Mouse (Mus musculus) frontal cortex, postnatal 14 days (tissue): ENCODE data around the gene Gjb6.

ENCODE experiments used
- DNase-seq, 2 experiments: peaks; one replicate each; pipeline ENCODE4 v3.0.0; 2022; ENCODE audit warnings: low spot score in 2 of 2

The Gjb6 gene

GRCm38 (mm10) chr14:57133161-57133661 is at the start of gene Gjb6:
Gene Gjb6, minus strand, starts transcription at chr14:57133611.
- no peak for DNase-seq

GRCm38 (mm10) chr14:57165493-57165892 is 32.1 kb upstream of the Gjb6 start:
- DNase-seq: no peak

- DNase-seq: no peak
These were observed 28.4 kb upstream of the Gjb6 start for GRCm38 (mm10) chr14:57161833-57162232.

GRCm38 (mm10) chr14:57161201-57161600 is 27.8 kb upstream of the Gjb6 start:
- peak; percentile 13 to 19 for DNase-seq

GRCm38 (mm10) chr14:57154916-57155315 is 21.5 kb upstream of the Gjb6 start:
- DNase-seq: no peak

GRCm38 (mm10) chr14:57145741-57146140 is 12.3 kb upstream of the Gjb6 start:
- no peak for DNase-seq

GRCm38 (mm10) chr14:57135265-57135664 is 1.9 kb upstream of the Gjb6 start:
- DNase-seq: no peak

GRCm38 (mm10) chr14:57127383-57127782 is 6.0 kb downstream of the Gjb6 start:
- DNase-seq: no peak

- no peak for DNase-seq
These were observed 11.1 kb downstream of the Gjb6 start for GRCm38 (mm10) chr14:57122295-57122694.

GRCm38 (mm10) chr14:57115823-57116544 is 17.4 kb downstream of the Gjb6 start, which contains the start of gene Gm4491:
Gene Gm4491, minus strand, starts transcription at chr14:57115883.
- DNase-seq: peak; percentile 27 to 64

- DNase-seq: peak in 1 of 2 experiments; percentile 30
These were observed 24.2 kb downstream of the Gjb6 start for GRCm38 (mm10) chr14:57109194-57109593.

- DNase-seq: no peak
These were observed 25.5 kb downstream of the Gjb6 start for GRCm38 (mm10) chr14:57107916-57108315.

- DNase-seq: no peak
These were observed 26.3 kb downstream of the Gjb6 start for GRCm38 (mm10) chr14:57107091-57107490.

- no peak for DNase-seq
These were observed 27.7 kb downstream of the Gjb6 start for GRCm38 (mm10) chr14:57105721-57106120.

- DNase-seq: no peak
These were observed 28.3 kb downstream of the Gjb6 start for GRCm38 (mm10) chr14:57105111-57105510.

- DNase-seq: peak in 1 of 2 experiments; percentile 7
These were observed 29.0 kb downstream of the Gjb6 start, which contains the start of gene Gjb2 for GRCm38 (mm10) chr14:57104106-57105023. Gene Gjb2, minus strand, starts transcription at chr14:57104702.

- DNase-seq: no peak
These were observed 29.7 kb downstream of the Gjb6 start for GRCm38 (mm10) chr14:57103711-57104105.

- no peak for DNase-seq
These were observed 30.3 kb downstream of the Gjb6 start for GRCm38 (mm10) chr14:57103121-57103520.

GRCm38 (mm10) chr14:57101623-57102022 is 31.8 kb downstream of the Gjb6 start:
- no peak for DNase-seq

- DNase-seq: no peak
These were observed 37.6 kb downstream of the Gjb6 start for GRCm38 (mm10) chr14:57095855-57096254.

- peak; percentile 27 to 37 for DNase-seq
These were observed 40.4 kb downstream of the Gjb6 start for GRCm38 (mm10) chr14:57093029-57093428.

- DNase-seq: no peak
These were observed 43.4 kb downstream of the Gjb6 start for GRCm38 (mm10) chr14:57090001-57090400.
